ENCODE assay signal across 9 mouse cellular contexts in genomic region chr6:94729847-94730246, GRCm38 (mm10). TPM values are rescaled to one million over a fixed set of nuclear protein-coding genes. Genes with fewer than 3 reads are reported as not detected.
DNase-seq lines count a peak whose midpoint lies in the region; ATAC-seq lines count a peak whose summit lies in the region.
"Had no signal": no experiment of that assay in that cellular context is flagged by ENCODE, and none has a peak within 500 bp of the region (broad histone marks: within the 10 kb centered on the region; RNA-seq: fewer than 3 reads in every experiment).

No protein-coding gene starts in this region.

- no peaks in the 10 kb centered on the region; the same call in 1 of the 2 replicates for H3K4me1 ChIP-seq in hindbrain, embryonic 16.5 days (ENCODE audit: control insufficient read depth, insufficient read depth, low read depth, low read length)
- no peaks in the 10 kb centered on the region for H3K4me1 ChIP-seq in hindbrain, embryonic 11.5 days (replicated peaks; ENCODE audit: control insufficient read depth, insufficient read depth, low read length)
- peaks cover 12% of the 10 kb centered on the region; the same call in 1 of the 2 replicates for H3K4me1 ChIP-seq in liver, embryonic 12.5 days
- H3K4me1 ChIP-seq in forebrain, embryonic 12.5 days, result peaks cover 8% of the 10 kb centered on the region; the same call in 1 of the 2 replicates
- H3K4me1 ChIP-seq: megakaryocyte, embryonic 14.5 days had no signal

- no peak for DNase-seq in hindbrain, embryonic 11.5 days (ENCODE audit: low spot score)
- DNase-seq in heart, postnatal 14 days, result peak; percentile 23 to 61
- peak; percentile 44 for DNase-seq in ovary, postnatal 36 days (ENCODE audit: low spot score)
- DNase-seq in natural killer cell, adult 2 months (ENCODE audit: low spot score in 2 of 2), result no peak
- DNase-seq in spleen, postnatal 36 days (ENCODE audit: low spot score in 2 of 2), result no peak

- no peaks in the 10 kb centered on the region for H3K9me3 ChIP-seq in hindbrain, embryonic 16.5 days (ENCODE audit: control insufficient read depth, low read length)
- H3K9me3 ChIP-seq in hindbrain, embryonic 11.5 days (ENCODE audit: control insufficient read depth, low read length), result no peaks in the 10 kb centered on the region
- H3K9me3 ChIP-seq in liver, embryonic 12.5 days (replicated peaks), result no peaks in the 10 kb centered on the region
- no peaks in the 10 kb centered on the region for H3K9me3 ChIP-seq in forebrain, embryonic 12.5 days
- H3K9me3 ChIP-seq: megakaryocyte, embryonic 14.5 days had no signal

- no peak overlapping the region for H3K27ac ChIP-seq in hindbrain, embryonic 16.5 days (ENCODE audit: low read depth, low read length)
- no peak overlapping the region for H3K27ac ChIP-seq in hindbrain, embryonic 11.5 days (ENCODE audit: low read depth, low read length)
- H3K27ac ChIP-seq in liver, embryonic 12.5 days, result no peak overlapping the region
- H3K27ac ChIP-seq in forebrain, embryonic 12.5 days, result no peak overlapping the region

- no peak overlapping the region for H3K4me3 ChIP-seq in hindbrain, embryonic 16.5 days (ENCODE audit: low read length)
- H3K4me3 ChIP-seq in hindbrain, embryonic 11.5 days (ENCODE audit: low read depth, low read length), result no peak overlapping the region
- peak overlapping the region; percentile 13; the same call in 1 of the 2 replicates for H3K4me3 ChIP-seq in liver, embryonic 12.5 days
- H3K4me3 ChIP-seq in forebrain, embryonic 12.5 days (replicated peaks), result no peak overlapping the region
- H3K4me3 ChIP-seq: megakaryocyte, embryonic 14.5 days had no signal

- H3K4me2 ChIP-seq in hindbrain, embryonic 16.5 days (ENCODE audit: low read length), result peak overlapping the region; percentile 27; the same call in 1 of the 2 replicates
- H3K4me2 ChIP-seq in hindbrain, embryonic 11.5 days (replicated peaks; ENCODE audit: low read depth, low read length), result no peak overlapping the region
- H3K4me2 ChIP-seq in liver, embryonic 12.5 days, result peak overlapping the region; percentile 41
- no peak overlapping the region for H3K4me2 ChIP-seq in forebrain, embryonic 12.5 days

- no peaks in the 10 kb centered on the region for H3K27me3 ChIP-seq in hindbrain, embryonic 16.5 days (replicated peaks; ENCODE audit: control insufficient read depth, insufficient read depth, low read length)
- no peaks in the 10 kb centered on the region for H3K27me3 ChIP-seq in hindbrain, embryonic 11.5 days (ENCODE audit: control insufficient read depth, insufficient read depth, low read length)
- peaks cover 9% of the 10 kb centered on the region; the same call in 1 of the 2 replicates for H3K27me3 ChIP-seq in liver, embryonic 12.5 days (replicated peaks)
- peaks cover 4% of the 10 kb centered on the region; the same call in 1 of the 2 replicates for H3K27me3 ChIP-seq in forebrain, embryonic 12.5 days

- no peak for ATAC-seq in hindbrain, embryonic 16.5 days
- ATAC-seq in hindbrain, embryonic 11.5 days (ENCODE audit: low FRiP score), result no peak
- peak; percentile 46; the same call in 1 of the 2 replicates for ATAC-seq in liver, embryonic 12.5 days
- ATAC-seq in forebrain, embryonic 12.5 days (ENCODE audit: low FRiP score), result no peak

- intact Hi-C loops in heart, postnatal 14 days (cut with DNase I), result no loop called here

- H3K9ac ChIP-seq in hindbrain, embryonic 16.5 days (ENCODE audit: low read depth, low read length), result no peak overlapping the region
- no peak overlapping the region for H3K9ac ChIP-seq in hindbrain, embryonic 11.5 days (ENCODE audit: low read depth, low read length)
- no peak overlapping the region for H3K9ac ChIP-seq in liver, embryonic 12.5 days
- no peak overlapping the region for H3K9ac ChIP-seq in forebrain, embryonic 12.5 days

- H3K36me3 ChIP-seq in hindbrain, embryonic 16.5 days (ENCODE audit: control insufficient read depth, insufficient read depth, low read length), result no peaks in the 10 kb centered on the region
- H3K36me3 ChIP-seq in hindbrain, embryonic 11.5 days (ENCODE audit: control insufficient read depth, insufficient read depth, low read length), result no peaks in the 10 kb centered on the region
- no peaks in the 10 kb centered on the region for H3K36me3 ChIP-seq in liver, embryonic 12.5 days
- no peaks in the 10 kb centered on the region for H3K36me3 ChIP-seq in forebrain, embryonic 12.5 days (replicated peaks)

- WGBS in hindbrain, embryonic 16.5 days, result 53% methylated on average over 18 of the region's 18 CpGs
- WGBS in hindbrain, embryonic 11.5 days, result 72% methylated on average over 18 of the region's 18 CpGs
- 27% methylated on average over 18 of the region's 18 CpGs for WGBS in liver, embryonic 12.5 days (ENCODE audit: insufficient replicate concordance)
- WGBS in forebrain, embryonic 12.5 days, result 83% methylated on average over 18 of the region's 18 CpGs

RNA-seq across cellular contexts. Expression of gene Lrig1, which starts 29.9 kb away (rescaled TPM):
- 18.7 and 22.7 TPM in 2 replicates for polyA plus RNA-seq in hindbrain, embryonic 16.5 days (2015; fragmentation: Nextera tagmentation; extraction: Ambion mirVana)
- 18.0 and 20.2 TPM in 2 replicates for polyA plus RNA-seq in hindbrain, embryonic 11.5 days (2014; fragmentation: Nextera tagmentation; extraction: Ambion mirVana)
- total RNA-seq in heart, postnatal 14 days (2021), result 10 to 100 TPM; 37.8 to 38.6 TPM
- 2.4 and 2.8 TPM in 2 replicates for polyA plus RNA-seq in liver, embryonic 12.5 days (2016; fragmentation: Nextera tagmentation; extraction: Ambion mirVana)
- polyA plus RNA-seq in forebrain, embryonic 12.5 days (2016; fragmentation: Nextera tagmentation; extraction: Ambion mirVana), result 16.6 and 17.7 TPM in 2 replicates

Comparison
In these comparisons a context has a peak if more than half of its experiments do, and no peak if none do; other contexts are left out.
1. H3K4me2 ChIP-seq: peak in hindbrain, embryonic 16.5 days (single experiment) and liver, embryonic 12.5 days (single experiment); none in hindbrain, embryonic 11.5 days (single experiment) and forebrain, embryonic 12.5 days (single experiment).
2. DNase-seq: peak in heart, postnatal 14 days (2 of 2) and ovary, postnatal 36 days (single experiment); none in hindbrain, embryonic 11.5 days (single experiment), natural killer cell, adult 2 months (0 of 2) and spleen, postnatal 36 days (0 of 2).